Mouse (Mus musculus) adrenal gland, postnatal 25 days (tissue): Measurements from ENCODE around the gene Wee1. TPM values are rescaled to one million over a fixed set of nuclear protein-coding genes. Genes with fewer than 3 reads are reported as not detected.

Experiments used
- total RNA-seq: library from RNA; stranded (reverse); gene quantifications from 2 replicates; pipeline ENCODE4 v1.2.3, GENCODE M21; 2021

Wee1 gene
- total RNA-seq, 1 experiment from 2014 or later: 17.0 TPM

Other genes with a start within 250 kb of the Wee1 start
- gene Dennd5a, start 161.6 kb upstream of the Wee1 start, total RNA-seq: 143 and 171 TPM in 2 replicates
- gene Tmem41b, start 135.1 kb upstream of the Wee1 start, total RNA-seq: 54.0 and 56.7 TPM in 2 replicates
- 84.8 and 104 TPM in 2 replicates for gene Ipo7, start 103.8 kb upstream of the Wee1 start, total RNA-seq
- gene Zfp143, start 60.8 kb upstream of the Wee1 start, total RNA-seq: 14.2 and 16.9 TPM in 2 replicates
- gene Swap70, start 99.7 kb downstream of the Wee1 start, total RNA-seq: 16.2 and 26.7 TPM in 2 replicates